Mouse (Mus musculus): ENCODE data around the gene Plekha6.
A peak's percentile ranks its signal among the peaks of the same experiment; 100 is the strongest.

The Plekha6 gene

GRCm38 (mm10) chr1:133214672-133215359 is 50.8 kb downstream of the Plekha6 start:
- no peak for DNase-seq (ENCODE audit: low read depth, low spot score)

- DNase-seq (ENCODE audit: low read depth, low spot score): no peak
These were observed 51.3 kb downstream of the Plekha6 start for GRCm38 (mm10) chr1:133215360-133215700.

- DNase-seq (ENCODE audit: low read depth, low spot score): no peak
These were observed 51.7 kb downstream of the Plekha6 start for GRCm38 (mm10) chr1:133215753-133216152.

- no peak for DNase-seq (ENCODE audit: low read depth, low spot score)
These were observed 53.0 kb downstream of the Plekha6 start for GRCm38 (mm10) chr1:133217031-133217430.

GRCm38 (mm10) chr1:133219106-133219505 is 55.1 kb downstream of the Plekha6 start:
- DNase-seq (ENCODE audit: low read depth, low spot score): no peak

- DNase-seq (ENCODE audit: low read depth, low spot score): no peak
These were observed 57.4 kb downstream of the Plekha6 start for GRCm38 (mm10) chr1:133221459-133221858.

- DNase-seq (ENCODE audit: low read depth, low spot score): no peak
These were observed 58.5 kb downstream of the Plekha6 start for GRCm38 (mm10) chr1:133222445-133222995.

- DNase-seq (ENCODE audit: low read depth, low spot score): no peak
These were observed 60.7 kb downstream of the Plekha6 start for GRCm38 (mm10) chr1:133224674-133225073.

- no peak for DNase-seq (ENCODE audit: low read depth, low spot score)
These were observed 61.1 kb downstream of the Plekha6 start for GRCm38 (mm10) chr1:133225137-133225536.

GRCm38 (mm10) chr1:133225561-133225960 is 61.6 kb downstream of the Plekha6 start:
- no peak for DNase-seq (ENCODE audit: low read depth, low spot score)

GRCm38 (mm10) chr1:133225963-133226660 is 62.1 kb downstream of the Plekha6 start:
- DNase-seq (ENCODE audit: low read depth, low spot score): no peak

- DNase-seq (ENCODE audit: low read depth, low spot score): no peak
These were observed 62.9 kb downstream of the Plekha6 start for GRCm38 (mm10) chr1:133226928-133227327.

GRCm38 (mm10) chr1:133227378-133227777 is 63.4 kb downstream of the Plekha6 start:
- DNase-seq (ENCODE audit: low read depth, low spot score): no peak

- DNase-seq (ENCODE audit: low read depth, low spot score): no peak
These were observed 64.9 kb downstream of the Plekha6 start for GRCm38 (mm10) chr1:133228809-133229487.

GRCm38 (mm10) chr1:133231523-133232193 is 67.6 kb downstream of the Plekha6 start:
- no peak for DNase-seq (ENCODE audit: low read depth, low spot score)

- no peak for DNase-seq (ENCODE audit: low read depth, low spot score)
These were observed 71.9 kb downstream of the Plekha6 start for GRCm38 (mm10) chr1:133235909-133236308.

GRCm38 (mm10) chr1:133236693-133237440 is 72.9 kb downstream of the Plekha6 start:
- DNase-seq (ENCODE audit: low read depth, low spot score): peak; percentile 50

GRCm38 (mm10) chr1:133237670-133238069 is 73.7 kb downstream of the Plekha6 start:
- no peak for DNase-seq (ENCODE audit: low read depth, low spot score)

- no peak for DNase-seq (ENCODE audit: low read depth, low spot score)
These were observed 75.3 kb downstream of the Plekha6 start for GRCm38 (mm10) chr1:133239121-133239812.

- no peak for DNase-seq (ENCODE audit: low read depth, low spot score)
These were observed 75.8 kb downstream of the Plekha6 start for GRCm38 (mm10) chr1:133239813-133240160.

GRCm38 (mm10) chr1:133240881-133241280 is 76.9 kb downstream of the Plekha6 start:
- DNase-seq (ENCODE audit: low read depth, low spot score): peak; percentile 31
